Mouse (Mus musculus) stomach, postnatal 0 days (tissue): Measurements from ENCODE around the gene Mvd.

Experiments used
- CTCF ChIP-seq: IDR thresholded peaks from 2 replicates; pipeline ENCODE4 v1.5.1; 2016; ENCODE audit warnings: antibody characterized with exemption, low read depth, mild to moderate bottlenecking, moderate library complexity
- EP300 ChIP-seq: optimal IDR thresholded peaks from 2 replicates; pipeline ENCODE3; 2016; ENCODE audit warnings: antibody characterized with exemption

DNA sequence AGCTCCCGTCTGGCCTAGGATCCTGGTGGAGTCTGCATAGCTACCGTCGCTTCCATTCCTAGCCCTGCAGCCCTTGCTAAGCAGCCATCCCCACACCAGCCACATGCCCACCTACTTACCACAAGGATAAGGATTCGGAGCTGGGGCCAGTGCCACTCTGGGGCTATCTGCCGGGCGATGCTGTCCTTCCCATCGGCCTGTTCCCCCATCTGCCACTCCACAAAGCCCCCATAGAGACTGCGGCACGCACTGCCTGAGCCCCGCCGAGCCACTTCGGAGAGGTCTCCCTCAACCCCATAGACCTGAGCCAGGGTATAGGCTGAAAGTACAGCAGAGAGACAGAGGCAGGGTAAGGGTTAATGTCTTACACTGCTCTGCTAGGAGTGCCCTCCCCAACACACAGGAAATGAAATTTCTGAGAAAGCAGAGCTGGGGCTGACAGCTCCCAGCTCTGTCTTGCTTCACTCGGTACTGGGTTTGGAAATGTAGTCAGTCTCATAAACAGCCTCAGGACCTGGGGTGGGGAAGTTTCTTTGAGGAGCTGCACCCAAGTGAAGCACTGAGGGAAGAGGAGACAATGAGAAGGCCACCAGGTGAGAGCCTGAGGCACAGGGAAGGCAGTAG, 5.4 kb downstream of the Mvd start:
- TF ChIP-seq CTCF (no peak), EP300 (no peak)
